Mouse (Mus musculus): ENCODE data around the gene Cd72.
A peak's percentile ranks its signal among the peaks of the same experiment; 100 is the strongest.
"Not testable (repeated sequence)": the region's sequence is repeated elsewhere in the genome, so short reads cannot be mapped to it uniquely, and the experiment has no call there.

Cd72 gene

DNA sequence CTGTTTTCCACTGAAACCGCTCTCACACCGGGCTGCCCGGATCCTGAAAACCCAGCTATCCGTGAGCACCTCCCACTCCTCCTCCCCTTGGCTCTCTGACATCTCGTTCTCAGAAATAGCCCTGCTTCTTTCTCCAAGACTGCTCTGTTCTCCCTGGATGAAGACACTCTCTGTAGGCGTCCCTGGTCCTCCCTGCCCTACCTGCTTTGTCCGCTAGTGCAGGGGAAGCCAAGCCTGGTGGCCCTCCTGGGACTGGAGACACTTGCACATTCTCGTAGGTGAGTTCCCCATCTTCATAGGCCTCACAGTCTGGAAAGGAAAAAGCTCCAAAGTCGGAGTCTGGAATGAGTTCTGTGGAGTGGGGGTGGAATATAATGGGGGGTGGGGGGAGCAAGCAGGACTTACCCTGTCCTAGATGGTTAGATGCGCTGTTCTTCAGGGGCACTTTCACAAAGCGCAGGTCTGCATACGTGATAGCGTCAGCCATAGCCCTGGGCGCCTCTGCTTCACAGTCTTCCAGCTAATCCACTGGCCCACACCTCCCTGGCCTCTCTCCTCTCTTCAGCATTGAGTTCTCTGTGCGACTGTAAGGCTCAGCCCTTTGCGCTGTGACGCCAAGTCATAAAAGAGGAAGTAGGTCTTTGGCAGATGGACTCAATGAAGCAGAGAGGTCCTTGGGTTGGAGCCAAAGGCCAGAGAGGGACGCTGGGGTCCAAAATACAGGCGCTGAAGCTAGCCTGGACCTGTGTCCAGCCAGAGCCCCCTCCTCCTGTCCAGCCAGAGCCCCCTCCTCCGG lies at the start of gene Cd72:
Cd72 (minus strand) TSS at position 588 of the 796 bp plus-strand sequence.
- DNase-seq (ENCODE audit: extremely low read depth, low read depth, low spot score) = no peak

- DNase-seq (ENCODE audit: extremely low read depth, low read depth, low spot score) = no peak
These were observed 49.1 kb upstream of the Cd72 start for GRCm38 (mm10) chr4:43503506-43503905.

GRCm38 (mm10) chr4:43503041-43503440 lies 48.6 kb upstream of the Cd72 start:
- no peak for DNase-seq (ENCODE audit: extremely low read depth, low read depth, low spot score)

GRCm38 (mm10) chr4:43499407-43500333 lies 45.2 kb upstream of the Cd72 start, which contains the start of gene Arhgef39:
Gene Arhgef39, minus strand, starts transcription at chr4:43499695.
- no peak for DNase-seq (ENCODE audit: extremely low read depth, low read depth, low spot score)

DNA sequence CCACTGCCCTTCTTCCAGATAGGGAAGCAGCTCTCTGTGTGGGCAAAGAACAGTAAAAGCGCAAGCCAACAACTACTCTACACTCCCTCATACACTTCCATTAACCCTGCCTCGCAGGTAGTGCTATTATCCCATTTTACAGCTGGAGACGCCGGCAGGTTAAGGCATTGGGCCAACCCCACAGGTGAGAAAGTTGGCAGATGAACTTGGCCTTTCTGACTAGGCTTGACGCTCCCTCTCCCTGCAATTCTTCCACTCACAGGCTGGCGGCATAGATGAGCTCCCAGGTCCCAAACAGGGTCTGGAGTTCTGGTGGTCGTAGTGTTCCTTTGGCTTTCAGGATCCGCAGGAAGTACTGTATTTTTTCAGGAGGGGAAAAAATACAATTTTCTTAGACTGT lies 44.6 kb upstream of the Cd72 start:
- DNase-seq (ENCODE audit: extremely low read depth, low read depth, low spot score) = no peak

DNA sequence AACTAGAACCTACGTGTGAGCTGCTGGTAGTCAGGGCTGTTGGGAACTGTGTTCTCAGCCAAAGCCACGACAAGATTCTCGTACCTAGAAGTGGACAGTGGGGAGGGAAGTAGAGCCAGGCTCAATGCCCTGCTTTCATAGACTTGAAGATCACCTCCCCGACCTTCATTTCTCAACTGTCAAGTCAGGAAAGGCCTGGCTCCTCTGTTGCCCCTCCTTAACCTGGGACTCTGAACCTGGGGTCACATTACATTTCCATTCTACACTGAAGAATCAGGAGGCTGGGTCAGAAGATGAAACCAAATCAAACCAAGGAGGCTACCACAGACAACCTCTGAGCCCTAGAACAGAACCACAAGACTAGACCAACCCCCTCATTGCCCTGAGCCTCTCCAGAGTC lies 43.5 kb upstream of the Cd72 start:
- DNase-seq (ENCODE audit: extremely low read depth, low read depth, low spot score) = no peak

DNA sequence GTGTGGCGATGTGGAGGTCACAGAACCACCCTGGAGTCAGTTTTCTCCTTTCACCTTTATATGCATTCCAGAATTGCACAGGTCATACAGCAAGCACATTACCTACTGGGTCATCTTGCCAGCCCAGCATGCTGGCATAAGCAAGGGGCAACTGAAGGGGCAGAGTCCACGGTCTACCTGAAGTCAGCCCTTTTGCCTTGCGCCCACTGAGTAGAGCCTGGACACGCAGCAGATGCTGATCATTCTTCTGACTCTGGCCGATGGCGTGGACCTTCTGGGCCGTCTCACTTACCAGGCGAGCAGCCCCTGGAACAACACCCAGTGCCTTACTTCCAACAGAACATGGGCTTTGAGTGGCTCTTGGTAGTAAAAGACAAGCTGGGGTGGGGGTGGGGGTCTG lies 43.0 kb upstream of the Cd72 start:
- no peak for DNase-seq (ENCODE audit: extremely low read depth, low read depth, low spot score)

- DNase-seq (ENCODE audit: extremely low read depth, low read depth, low spot score) = no peak
These were observed 42.2 kb upstream of the Cd72 start for GRCm38 (mm10) chr4:43496587-43496986.

DNA sequence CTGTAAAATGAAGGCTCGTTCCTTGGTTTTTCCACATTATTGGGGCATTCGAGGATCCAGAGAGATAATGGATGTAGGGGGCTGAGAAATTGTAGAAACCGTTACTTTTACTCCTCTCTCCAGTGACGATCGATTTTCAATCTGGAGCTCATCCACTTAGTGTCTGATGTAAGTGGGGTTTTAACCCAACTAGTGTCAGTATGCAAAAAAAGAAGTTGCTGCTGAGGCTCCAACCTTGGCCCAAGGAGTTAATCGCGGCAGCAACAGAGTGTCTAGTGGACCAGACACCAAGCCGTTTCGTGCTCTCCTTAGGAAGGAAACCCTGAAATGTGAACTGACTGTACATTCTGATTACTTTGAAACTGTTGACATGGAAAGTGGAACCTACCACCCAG lies 39.4 kb upstream of the Cd72 start:
- no peak for DNase-seq (ENCODE audit: extremely low read depth, low read depth, low spot score)

GRCm38 (mm10) chr4:43493186-43493845 lies 38.9 kb upstream of the Cd72 start:
- no peak for DNase-seq (ENCODE audit: extremely low read depth, low read depth, low spot score)

GRCm38 (mm10) chr4:43492821-43493185 lies 38.4 kb upstream of the Cd72 start, which contains the start of gene Ccdc107:
Gene Ccdc107, plus strand, starts transcription at chr4:43492900.
- DNase-seq (ENCODE audit: extremely low read depth, low read depth, low spot score) = peak; percentile 84

DNA sequence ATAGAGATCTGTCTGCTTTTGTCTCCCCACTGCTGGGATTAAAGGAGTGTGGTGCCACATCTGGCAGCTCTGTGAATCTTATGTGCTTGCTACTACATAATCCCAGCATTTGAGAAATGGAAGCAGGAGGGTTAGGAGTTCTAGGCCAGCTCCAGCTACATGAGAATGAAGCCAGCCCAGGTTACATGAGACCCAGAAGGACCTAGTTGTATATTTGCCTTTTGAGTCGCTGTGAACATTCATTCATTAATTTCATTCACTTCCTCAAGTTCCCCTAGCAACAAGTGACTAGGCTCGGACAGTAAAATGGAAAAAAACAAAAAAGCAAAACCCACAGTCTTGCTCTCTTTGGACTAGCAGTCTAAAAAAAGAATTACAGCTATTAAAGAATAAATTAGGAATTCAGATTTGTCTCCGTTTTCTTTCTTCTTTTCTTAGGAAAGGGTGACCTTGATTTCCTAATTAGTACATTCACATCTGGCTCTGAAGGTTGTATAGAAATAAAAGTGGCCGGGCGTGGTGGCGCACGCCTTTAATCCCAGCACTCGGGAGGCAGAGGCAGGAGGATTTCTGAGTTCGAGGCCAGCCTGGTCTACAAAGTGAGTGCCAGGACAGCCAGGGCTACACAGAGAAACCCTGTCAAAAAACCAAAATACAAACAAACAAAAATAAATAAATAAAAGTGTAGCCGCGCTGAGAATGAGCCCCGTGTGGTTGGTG lies 37.8 kb upstream of the Cd72 start:
- DNase-seq (ENCODE audit: extremely low read depth, low read depth, low spot score) = no peak

GRCm38 (mm10) chr4:43490801-43491200 lies 36.4 kb upstream of the Cd72 start:
- DNase-seq (ENCODE audit: extremely low read depth, low read depth, low spot score) = no peak

DNA sequence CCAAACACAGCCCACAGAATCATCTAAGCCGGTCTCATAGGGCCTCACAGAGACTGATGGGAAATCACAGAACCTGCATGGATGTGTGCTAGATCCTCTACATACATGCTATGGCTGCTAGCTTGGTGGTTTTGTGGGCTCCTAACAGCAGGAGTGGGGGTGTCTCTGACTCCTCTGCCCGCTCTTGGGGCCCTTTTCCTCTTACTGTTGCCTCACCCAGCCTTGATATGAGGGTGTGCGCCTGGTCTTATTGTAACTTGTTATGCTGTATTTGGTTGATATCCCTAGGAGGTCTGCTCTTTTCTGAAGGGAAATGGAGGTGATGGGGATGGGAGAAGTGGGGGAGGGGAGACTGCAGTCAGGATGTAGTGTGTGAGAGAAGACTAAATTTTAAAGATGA lies 35.2 kb upstream of the Cd72 start:
- DNase-seq (ENCODE audit: extremely low read depth, low read depth, low spot score) = no peak

- DNase-seq (ENCODE audit: extremely low read depth, low read depth, low spot score) = not testable (repeated sequence)
These were observed 31.2 kb upstream of the Cd72 start for GRCm38 (mm10) chr4:43485666-43486065.

DNA sequence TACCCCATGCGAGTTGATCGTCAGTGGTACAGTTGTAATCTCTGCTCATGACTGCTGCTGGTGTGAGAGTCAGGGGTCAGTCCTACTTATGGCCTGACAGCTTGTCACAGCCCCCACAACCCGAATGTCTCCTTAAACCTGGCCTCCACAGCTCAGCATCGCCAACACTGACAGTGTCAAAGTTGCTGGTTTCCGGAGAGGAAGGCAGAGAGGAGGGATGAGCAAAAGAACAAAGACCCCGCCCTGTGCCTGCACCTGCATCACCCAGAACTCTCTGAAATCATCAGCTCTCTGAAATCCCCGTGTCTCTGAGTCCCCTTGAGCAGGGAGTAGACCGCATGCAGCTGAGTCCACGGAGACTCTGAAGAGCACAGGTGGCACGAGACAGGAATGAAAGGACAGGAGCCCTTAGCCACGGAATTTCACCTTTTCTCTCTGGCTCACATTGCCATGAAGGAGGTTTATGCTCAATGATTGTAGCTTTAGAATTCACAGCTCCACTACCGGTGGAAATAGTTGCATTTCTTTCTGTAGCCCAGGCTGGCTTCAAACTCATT lies 29.2 kb upstream of the Cd72 start, which contains the start of gene Sit1:
Sit1 (minus strand) TSS at position 200 of the 557 bp plus-strand sequence.
- DNase-seq (ENCODE audit: extremely low read depth, low read depth, low spot score) = no peak

DNA sequence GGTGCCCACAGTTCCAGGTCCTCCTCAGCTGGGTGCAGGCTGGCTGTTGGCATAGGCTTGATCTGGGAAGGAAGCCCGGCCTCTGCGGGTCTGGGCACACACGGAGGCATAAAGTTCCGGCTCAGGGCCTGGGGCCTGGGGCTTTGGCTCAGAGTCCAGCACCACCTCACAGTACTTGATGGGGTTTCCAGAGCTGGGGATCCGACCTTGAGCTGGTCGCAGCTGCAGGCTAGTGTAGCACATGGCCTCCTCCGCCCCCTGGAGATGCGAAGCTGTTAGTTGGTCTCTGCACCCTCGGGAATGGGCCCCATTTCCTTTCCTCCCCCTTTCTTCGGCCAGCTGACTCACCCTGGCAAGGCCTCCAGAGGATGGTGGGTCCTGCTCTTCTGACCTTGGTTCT lies 28.2 kb upstream of the Cd72 start:
- no peak for DNase-seq (ENCODE audit: extremely low read depth, low read depth, low spot score)

- DNase-seq (ENCODE audit: extremely low read depth, low read depth, low spot score) = no peak
These were observed 27.5 kb upstream of the Cd72 start for GRCm38 (mm10) chr4:43481894-43482456.

DNA sequence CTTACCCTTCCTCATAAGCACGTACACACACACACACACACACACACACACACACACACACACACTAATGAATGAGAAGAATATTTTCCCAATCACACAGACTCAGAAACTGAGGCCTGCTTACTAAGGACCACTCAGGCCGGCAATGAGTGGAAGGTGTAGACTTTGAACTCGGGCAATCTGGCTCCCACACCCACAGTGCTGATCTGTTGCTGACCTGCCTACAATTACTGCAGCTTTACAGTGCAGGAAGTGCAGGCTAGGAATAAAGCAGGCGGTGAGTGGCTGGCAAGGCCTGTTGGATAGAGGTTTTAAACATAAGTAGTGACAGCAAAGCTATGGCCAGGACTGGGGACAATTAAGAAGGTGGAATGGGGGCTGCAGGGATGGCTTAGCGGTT lies 26.6 kb upstream of the Cd72 start:
- no peak for DNase-seq (ENCODE audit: extremely low read depth, low read depth, low spot score)
